Mouse (Mus musculus) CH12.LX (cell line): ENCODE data around the gene Col27a1.

Source experiments
- CTCF ChIP-seq, 2 experiments: IDR thresholded peaks in 1 of 2; conservative IDR thresholded peaks in 1 of 2; 2 replicates each; pipeline ENCODE4 v1.5.1; 2011 to 2012; ENCODE audit warnings: low read depth in 2 of 2, low read length in 2 of 2, improper control_type of control experiment in 1 of 2, inconsistent platforms in 1 of 2, mild to moderate bottlenecking in 1 of 2, moderate library complexity in 1 of 2
- ELF1 ChIP-seq: IDR thresholded peaks from 2 replicates; pipeline ENCODE4 v1.6.1; 2014; ENCODE audit warnings: low read depth, mild to moderate bottlenecking, inconsistent platforms, low read length, improper control_type of control experiment
- EP300 ChIP-seq: IDR thresholded peaks from 2 replicates; pipeline ENCODE4 v1.6.1; 2011; ENCODE audit warnings: low read length, improper control_type of control experiment
- HCFC1 ChIP-seq: IDR thresholded peaks from 2 replicates; pipeline ENCODE4 v1.6.1; 2012; ENCODE audit warnings: low read depth, mild to moderate bottlenecking, inconsistent platforms, low read length, improper control_type of control experiment
- JUN ChIP-seq: IDR thresholded peaks from 2 replicates; pipeline ENCODE4 v1.6.1; 2011; ENCODE audit warnings: low read depth, mild to moderate bottlenecking, low read length, improper control_type of control experiment, moderate library complexity; ENCODE audit not compliant: insufficient read depth
- JUND ChIP-seq: conservative IDR thresholded peaks from 2 replicates; pipeline ENCODE4 v1.6.1; 2011; ENCODE audit warnings: low read depth, low read length, improper control_type of control experiment
- MAFK ChIP-seq: IDR thresholded peaks from 2 replicates; pipeline ENCODE4 v1.6.1; 2011; ENCODE audit warnings: low read length, improper control_type of control experiment; ENCODE audit not compliant: insufficient replicate concordance
- POLR2A ChIP-seq: IDR thresholded peaks from 2 replicates; pipeline ENCODE4 v1.6.1; 2011; ENCODE audit warnings: low read depth, mild to moderate bottlenecking, improper control_type of control experiment, low read length
- POLR2AphosphoS2 ChIP-seq: IDR thresholded peaks from 2 replicates; pipeline ENCODE4 v1.6.1; 2011; ENCODE audit warnings: low read depth, low read length, improper control_type of control experiment
- SMC3 ChIP-seq: IDR thresholded peaks from 2 replicates; pipeline ENCODE4 v1.6.1; 2011; ENCODE audit warnings: low read depth, low read length, improper control_type of control experiment
- ZC3H11A ChIP-seq: IDR thresholded peaks from 2 replicates; pipeline ENCODE4 v1.6.1; 2012; ENCODE audit warnings: low read depth, mild to moderate bottlenecking, inconsistent platforms, low read length, improper control_type of control experiment
- ZMIZ1 ChIP-seq: IDR thresholded peaks from 2 replicates; pipeline ENCODE4 v1.6.1; 2012; ENCODE audit warnings: low read depth, mild to moderate bottlenecking, inconsistent platforms, low read length, improper control_type of control experiment

- TF ChIP-seq POLR2A: no peak
- TF ChIP-seq MAFK: no peak
- TF ChIP-seq SMC3: no peak
- TF ChIP-seq POLR2AphosphoS2: no peak
- no peak for TF ChIP-seq CTCF (conservative IDR thresholded peaks at IDR 0.05 in 1 of 2, IDR thresholded peaks at IDR 0.05 in 1 of 2; ENCODE audit: low read depth in 2 of 2, low read length in 2 of 2)
- no peak for TF ChIP-seq ZC3H11A
- no peak for TF ChIP-seq ZMIZ1
- no peak for TF ChIP-seq EP300
- TF ChIP-seq HCFC1: no peak
- TF ChIP-seq JUN: no peak
- no peak for TF ChIP-seq ELF1
- TF ChIP-seq JUND: no peak
Observed at GRCm38 (mm10) chr4:63171969-63172685, 41.7 kb upstream of the Col27a1 start, which contains the start of gene Kif12.
